Mouse (Mus musculus) MEL (cell line): ENCODE data around the gene Trpv4. TPM values are rescaled to one million over a fixed set of nuclear protein-coding genes. Genes with fewer than 3 reads are reported as not detected.

Experiments used
- DNase-seq: peaks from one replicate; pipeline ENCODE4 v3.0.0; 2011; ENCODE audit warnings: low read depth, low spot score
- H3K27ac ChIP-seq: 2 replicates; pipeline ENCODE4 v1.5.1; 2012; ENCODE audit warnings: low read depth, mild to moderate bottlenecking, control low read depth, low read length, moderate library complexity; ENCODE audit not compliant: control insufficient read depth
- H3K27me3 ChIP-seq, 2 experiments: fragments of 150-350 bp in 1 of 2; sonication (generic) in 1 of 2; 2 replicates each; pipeline ENCODE4 v1.6.1; 2012; ENCODE audit warnings: low read length in 2 of 2, mild to moderate bottlenecking in 2 of 2, improper control_type of control experiment in 1 of 2, moderate library complexity in 1 of 2; ENCODE audit not compliant: insufficient read depth in 2 of 2, control insufficient read depth in 1 of 2
- H3K36me3 ChIP-seq, 2 experiments: 2 replicates each; pipeline ENCODE4 v1.6.1; 2012 to 2014; ENCODE audit warnings: low read length in 2 of 2, improper control_type of control experiment in 1 of 2, inconsistent platforms in 1 of 2, mild to moderate bottlenecking in 1 of 2; ENCODE audit not compliant: insufficient read depth in 2 of 2, control insufficient read depth in 1 of 2
- H3K4me1 ChIP-seq, 2 experiments: fragments of 150-350 bp in 1 of 2; sonication (generic) in 1 of 2; 2 replicates each; pipeline ENCODE4 v1.6.1; 2012; ENCODE audit warnings: low read length in 2 of 2, improper control_type of control experiment in 1 of 2, mild to moderate bottlenecking in 1 of 2; ENCODE audit not compliant: insufficient read depth in 2 of 2, control insufficient read depth in 1 of 2
- H3K4me3 ChIP-seq, 2 experiments: fragments of 150-350 bp in 1 of 2; sonication (generic) in 1 of 2; 2 replicates each; pipeline ENCODE4 v1.5.1; 2012; ENCODE audit warnings: low read depth in 2 of 2, low read length in 2 of 2, mild to moderate bottlenecking in 2 of 2, moderate library complexity in 2 of 2, control low read depth in 1 of 2, improper control_type of control experiment in 1 of 2; ENCODE audit not compliant: control insufficient read depth in 1 of 2, insufficient read depth in 1 of 2
- H3K79me2 ChIP-seq: 2 replicates; pipeline ENCODE4 v1.6.1; 2012; ENCODE audit warnings: mild to moderate bottlenecking, low read length, moderate library complexity; ENCODE audit not compliant: control insufficient read depth, poor library complexity, insufficient read depth
- H3K9ac ChIP-seq: 2 replicates; pipeline ENCODE4 v1.6.1; 2012; ENCODE audit warnings: low read depth, mild to moderate bottlenecking, control low read depth, low read length, moderate library complexity; ENCODE audit not compliant: control insufficient read depth, poor library complexity, severe bottlenecking
- H3K9me3 ChIP-seq: fragments of 150-350 bp; sonication (generic); replicated peaks from 2 replicates; pipeline ENCODE4 v1.6.1; 2012; ENCODE audit warnings: mild to moderate bottlenecking, low read length, improper control_type of control experiment, moderate library complexity; ENCODE audit not compliant: insufficient read depth
- BHLHE40 ChIP-seq: IDR thresholded peaks from 2 replicates; pipeline ENCODE4 v1.6.1; 2012; ENCODE audit warnings: low read depth, mild to moderate bottlenecking, inconsistent platforms, low read length, improper control_type of control experiment, borderline replicate concordance
- CHD2 ChIP-seq: IDR thresholded peaks from 2 replicates; pipeline ENCODE4 v1.6.1; 2011; ENCODE audit warnings: low read length, improper control_type of control experiment
- E2F4 ChIP-seq: IDR thresholded peaks from 2 replicates; pipeline ENCODE4 v1.6.1; 2011; ENCODE audit warnings: low read depth, low read length, improper control_type of control experiment, borderline replicate concordance
- ELF1 ChIP-seq: IDR thresholded peaks from 2 replicates; pipeline ENCODE4 v1.6.1; 2014; ENCODE audit warnings: low read depth, mild to moderate bottlenecking, inconsistent platforms, low read length, improper control_type of control experiment, moderate library complexity
- EP300 ChIP-seq, 2 experiments: IDR thresholded peaks; 2 replicates each; pipeline ENCODE4 v1.6.1; 2011; ENCODE audit warnings: improper control_type of control experiment in 2 of 2, low read length in 2 of 2, low read depth in 1 of 2, mild to moderate bottlenecking in 1 of 2
- ETS1 ChIP-seq: IDR thresholded peaks from 2 replicates; pipeline ENCODE4 v1.6.1; 2012; ENCODE audit warnings: low read depth, mild to moderate bottlenecking, inconsistent platforms, low read length, improper control_type of control experiment, moderate library complexity
- GABPA ChIP-seq: IDR thresholded peaks from 2 replicates; pipeline ENCODE4 v1.6.1; 2012; ENCODE audit warnings: low read depth, mild to moderate bottlenecking, inconsistent platforms, low read length, improper control_type of control experiment, moderate library complexity
- GATA1 ChIP-seq: IDR thresholded peaks from 2 replicates; pipeline ENCODE4 v1.6.1; 2011; ENCODE audit warnings: low read depth, low read length, improper control_type of control experiment
- MAFK ChIP-seq: IDR thresholded peaks from 2 replicates; pipeline ENCODE4 v1.6.1; 2011; ENCODE audit warnings: low read depth, mild to moderate bottlenecking, low read length, improper control_type of control experiment, borderline replicate concordance
- MAZ ChIP-seq: IDR thresholded peaks from 2 replicates; pipeline ENCODE4 v1.6.1; 2012; ENCODE audit warnings: low read depth, mild to moderate bottlenecking, inconsistent platforms, low read length, improper control_type of control experiment
- MYB ChIP-seq: IDR thresholded peaks from 2 replicates; pipeline ENCODE4 v1.6.1; 2011; ENCODE audit warnings: mild to moderate bottlenecking, low read depth, low read length, improper control_type of control experiment
- NRF1 ChIP-seq: IDR thresholded peaks from 2 replicates; pipeline ENCODE4 v1.6.1; 2014; ENCODE audit warnings: low read depth, mild to moderate bottlenecking, inconsistent platforms, low read length, improper control_type of control experiment, moderate library complexity; ENCODE audit not compliant: poor library complexity, insufficient read depth, severe bottlenecking
- POLR2A ChIP-seq, 2 experiments: IDR thresholded peaks; 2 replicates each; pipeline ENCODE4 v1.6.1; 2011 to 2012; ENCODE audit warnings: low read length in 2 of 2, mild to moderate bottlenecking in 2 of 2, control low read depth in 1 of 2, improper control_type of control experiment in 1 of 2, low read depth in 1 of 2, moderate library complexity in 1 of 2; ENCODE audit not compliant: control insufficient read depth in 1 of 2, insufficient read depth in 1 of 2, poor library complexity in 1 of 2
- RAD21 ChIP-seq: IDR thresholded peaks from 2 replicates; pipeline ENCODE4 v1.6.1; 2011; ENCODE audit warnings: mild to moderate bottlenecking, low read depth, low read length, improper control_type of control experiment
- RCOR1 ChIP-seq: IDR thresholded peaks from 2 replicates; pipeline ENCODE4 v1.6.1; 2012; ENCODE audit warnings: low read depth, mild to moderate bottlenecking, inconsistent platforms, low read length, improper control_type of control experiment
- SIN3A ChIP-seq: IDR thresholded peaks from 2 replicates; pipeline ENCODE4 v1.6.1; 2012; ENCODE audit warnings: low read length, improper control_type of control experiment, inconsistent platforms
- SMC3 ChIP-seq: IDR thresholded peaks from 2 replicates; pipeline ENCODE4 v1.6.1; 2011; ENCODE audit warnings: low read depth, low read length, improper control_type of control experiment
- TAL1 ChIP-seq: IDR thresholded peaks from 2 replicates; pipeline ENCODE4 v1.6.1; 2012; ENCODE audit warnings: mild to moderate bottlenecking, inconsistent platforms, low read length, moderate library complexity, mixed read lengths
- TCF12 ChIP-seq: IDR thresholded peaks from 2 replicates; pipeline ENCODE4 v1.6.1; 2014; ENCODE audit warnings: low read depth, mild to moderate bottlenecking, inconsistent platforms, low read length, improper control_type of control experiment, moderate library complexity
- UBTF ChIP-seq: IDR thresholded peaks from 2 replicates; pipeline ENCODE4 v1.6.1; 2012; ENCODE audit warnings: low read depth, mild to moderate bottlenecking, inconsistent platforms, low read length, improper control_type of control experiment, moderate library complexity, borderline replicate concordance; ENCODE audit not compliant: insufficient read depth
- USF2 ChIP-seq, 2 experiments: IDR thresholded peaks; 2 replicates each; pipeline ENCODE4 v1.6.1; 2011 to 2012; ENCODE audit warnings: improper control_type of control experiment in 2 of 2, low read length in 2 of 2, borderline replicate concordance in 1 of 2, inconsistent platforms in 1 of 2, low read depth in 1 of 2, mild to moderate bottlenecking in 1 of 2; ENCODE audit not compliant: insufficient read depth in 1 of 2
- ZC3H11A ChIP-seq: IDR thresholded peaks from 2 replicates; pipeline ENCODE4 v1.6.1; 2012; ENCODE audit warnings: low read depth, mild to moderate bottlenecking, inconsistent platforms, low read length, improper control_type of control experiment
- ZKSCAN1 ChIP-seq: IDR thresholded peaks from 2 replicates; pipeline ENCODE4 v1.6.1; 2012; ENCODE audit warnings: low read depth, mild to moderate bottlenecking, inconsistent platforms, low read length, improper control_type of control experiment, moderate library complexity
- ZNF384 ChIP-seq: IDR thresholded peaks from 2 replicates; pipeline ENCODE4 v1.6.1; 2012; ENCODE audit warnings: low read depth, mild to moderate bottlenecking, inconsistent platforms, low read length, improper control_type of control experiment
- polyA plus RNA-seq, 2 experiments: library from polyadenylated mRNA; stranded (reverse) in 1 of 2; unstranded in 1 of 2; fragments of >175 nt in 1 of 2; fragments of >200 nt in 1 of 2; gene quantifications; 2 replicates each; pipeline versions ENCODE4 v1.2.1 to v1.2.4; 2012; ENCODE audit warnings: low replicate concordance in 2 of 2, low read depth in 1 of 2; ENCODE audit not compliant: insufficient read length in 2 of 2, insufficient read depth in 1 of 2, missing spikeins in 1 of 2
- total RNA-seq: library from RNA; depleted of rRNA; stranded (reverse); fragments of 300-350 nt; gene quantifications from 2 replicates; pipeline ENCODE4 v1.2.3, GENCODE M21; 2012

The Trpv4 gene
- total and polyA plus RNA-seq, 3 experiments = 0.29 TPM; not detected in 2

- H3K9ac ChIP-seq = no peak overlapping the region
- H3K27me3 ChIP-seq = no peaks in the 10 kb centered on the region; a peak in 1 of 4 replicates
- DNase-seq = no peak
- TF ChIP-seq MAFK = no peak
- TF ChIP-seq USF2 (IDR thresholded peaks at IDR 0.05; ENCODE audit: borderline replicate concordance in 1 of 2, insufficient read depth in 1 of 2, low read depth in 1 of 2, low read length in 2 of 2) = no peak
- no peak for TF ChIP-seq SMC3
- no peak for TF ChIP-seq GABPA
- no peak for TF ChIP-seq RCOR1
- H3K27ac ChIP-seq = no peak overlapping the region
- no peak overlapping the region for H3K4me3 ChIP-seq
- no peaks in the 10 kb centered on the region for H3K36me3 ChIP-seq
- H3K4me1 ChIP-seq = no peaks in the 10 kb centered on the region
- no peaks in the 10 kb centered on the region for H3K79me2 ChIP-seq
- H3K9me3 ChIP-seq = no peaks in the 10 kb centered on the region
Observed at GRCm38 (mm10) chr5:114653656-114654437, 4.4 kb downstream of the Trpv4 start.

- Histone ChIP-seq H3K27me3 (no peaks in the 10 kb centered on the region), H3K79me2 (no peaks in the 10 kb centered on the region), H3K4me3 (no peak overlapping the region), H3K36me3 (peaks cover 0 to 3% of the 10 kb centered on the region in 2 experiments; a peak in 2 of 4 replicates), H3K9me3 (no peaks in the 10 kb centered on the region), H3K9ac (no peak overlapping the region), H3K4me1 (peaks cover 0 to 8% of the 10 kb centered on the region in 2 experiments; a peak in 1 of 4 replicates), H3K27ac (no peak overlapping the region)
- DNase-seq = no peak
- no peak for TF ChIP-seq ZKSCAN1
- no peak for TF ChIP-seq ZNF384
- TF ChIP-seq MYB = no peak
- no peak for TF ChIP-seq RAD21
- no peak for TF ChIP-seq GATA1
- no peak for TF ChIP-seq ELF1
Observed at GRCm38 (mm10) chr5:114651449-114651848, 6.8 kb downstream of the Trpv4 start.

- Histone ChIP-seq H3K27ac (no peak overlapping the region), H3K9ac (no peak overlapping the region), H3K4me1 (peaks cover 0 to 8% of the 10 kb centered on the region in 2 experiments; a peak in 1 of 4 replicates), H3K4me3 (no peak overlapping the region), H3K27me3 (no peaks in the 10 kb centered on the region), H3K9me3 (no peaks in the 10 kb centered on the region), H3K36me3 (peaks cover 0 to 3% of the 10 kb centered on the region in 2 experiments; a peak in 2 of 4 replicates), H3K79me2 (no peaks in the 10 kb centered on the region)
- no peak for DNase-seq
- TF ChIP-seq E2F4 (no peak), TAL1 (no peak), SIN3A (no peak), RCOR1 (no peak), TCF12 (no peak), ZKSCAN1 (no peak), EP300 (IDR thresholded peaks at IDR 0.05; ENCODE audit: low read depth in 1 of 2, low read length in 2 of 2) (no peak), NRF1 (no peak), BHLHE40 (no peak), CHD2 (no peak), UBTF (no peak), POLR2A (IDR thresholded peaks at IDR 0.05; ENCODE audit: control insufficient read depth in 1 of 2, insufficient read depth in 1 of 2, low read depth in 1 of 2, low read length in 2 of 2, poor library complexity in 1 of 2) (no peak), RAD21 (no peak), ZC3H11A (no peak), MYB (no peak), MAZ (no peak), ETS1 (no peak)
Observed at GRCm38 (mm10) chr5:114651002-114651401, 7.2 kb downstream of the Trpv4 start.
